Mouse (Mus musculus) bone marrow, adult 2 months (tissue): Measurements from ENCODE around the gene Rhod.
A peak's percentile ranks its signal among the peaks of the same experiment; 100 is the strongest.

Source experiments
- CTCF ChIP-seq: fragments of 200-500 bp; IDR thresholded peaks from 2 replicates; pipeline ENCODE4 v1.5.1; 2011; ENCODE audit warnings: low read length, control low read depth; ENCODE audit not compliant: control insufficient read depth, insufficient read depth
- POLR2A ChIP-seq: fragments of 200-500 bp; IDR thresholded peaks from 2 replicates; pipeline ENCODE4 v1.6.1; 2011; ENCODE audit warnings: low read depth, mild to moderate bottlenecking, control low read depth, low read length, borderline replicate concordance; ENCODE audit not compliant: control insufficient read depth

DNA sequence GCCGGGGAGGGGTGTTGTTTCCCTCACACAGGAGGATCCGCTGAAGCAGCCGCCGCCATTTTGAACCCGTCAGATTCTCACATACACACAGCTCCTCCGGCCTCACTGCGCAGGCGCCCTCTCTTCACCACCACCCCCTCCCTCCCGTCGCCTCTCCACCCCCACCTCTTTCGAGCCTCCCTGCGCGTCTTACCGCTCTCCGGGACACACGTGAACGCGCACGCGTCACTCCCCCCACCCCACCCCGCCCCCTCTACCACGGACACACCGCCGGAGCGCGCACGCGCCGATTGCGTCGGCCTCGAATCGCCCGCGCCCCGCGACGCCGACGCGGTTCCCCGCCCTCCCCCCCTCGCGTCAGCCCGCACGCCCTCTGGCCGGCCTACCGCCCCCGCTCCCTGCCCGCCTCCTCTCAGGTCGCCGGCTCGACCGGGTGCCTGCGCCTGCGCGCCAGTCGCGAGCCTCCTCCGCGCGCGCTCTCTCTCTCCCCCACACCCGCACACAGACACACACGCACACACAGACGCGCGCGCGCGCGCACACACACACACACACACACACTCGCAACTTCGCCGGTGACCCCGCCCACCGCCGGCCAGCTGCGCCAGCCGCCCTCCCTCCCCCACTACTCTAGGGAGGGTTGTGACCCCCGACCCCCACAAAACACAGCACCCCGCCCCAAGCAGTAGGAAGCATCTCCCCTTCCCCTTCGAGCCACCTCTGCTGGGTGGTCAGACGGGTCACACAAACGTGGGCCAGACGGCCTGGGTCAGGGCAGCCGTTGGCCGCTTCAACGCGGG lies 42.0 kb downstream of the Rhod start:
- TF ChIP-seq POLR2A, result peak; percentile 72
- 0 out of 2 replicates have a peak, but pooled peaks have one; percentile 3 for TF ChIP-seq CTCF
